Comparison of ENCODE assay signal across 20 mouse cellular contexts in the genomic region with DNA sequence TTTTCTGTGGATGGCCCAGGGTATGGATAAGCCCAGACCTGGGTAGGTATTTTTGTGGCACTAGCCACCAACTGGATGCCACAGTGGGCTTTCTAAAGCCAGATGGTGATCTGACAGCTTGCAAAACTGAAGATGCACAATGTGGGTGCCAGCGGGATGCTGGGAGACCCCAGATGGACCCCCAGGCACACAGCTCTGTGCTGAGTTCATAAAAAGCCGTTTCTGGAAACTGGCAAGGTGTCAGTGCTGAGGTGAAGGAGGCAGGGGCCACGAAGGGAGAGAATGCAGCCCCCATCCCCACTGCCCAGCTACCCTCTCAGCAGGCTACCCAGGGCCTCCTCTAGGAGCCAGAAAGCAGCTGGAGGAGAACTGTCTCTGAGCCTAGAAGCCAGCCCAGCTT. TPM values are rescaled to one million over a fixed set of nuclear protein-coding genes. Genes with fewer than 3 reads are reported as not detected.
DNase-seq lines count a peak whose midpoint lies in the region; ATAC-seq lines count a peak whose summit lies in the region.
"Had no signal": no experiment of that assay in that cellular context is flagged by ENCODE, and none has a peak within 500 bp of the region (broad histone marks: within the 10 kb centered on the region; RNA-seq: fewer than 3 reads in every experiment).

No protein-coding gene starts in this region.

- no peak overlapping the region for H3K9ac ChIP-seq in forebrain, embryonic 15.5 days (replicated peaks)
- H3K9ac ChIP-seq in forebrain, embryonic 13.5 days, result no peak overlapping the region
- no peak overlapping the region for H3K9ac ChIP-seq in hindbrain, embryonic 14.5 days
- no peak overlapping the region for H3K9ac ChIP-seq in hindbrain, embryonic 12.5 days

- peaks cover 10% of the 10 kb centered on the region for H3K4me1 ChIP-seq in forebrain, embryonic 15.5 days
- peaks cover 12% of the 10 kb centered on the region; the same call in 1 of the 2 replicates for H3K4me1 ChIP-seq in forebrain, embryonic 13.5 days
- peaks cover under 1% of the 10 kb centered on the region; the same call in 1 of the 2 replicates for H3K4me1 ChIP-seq in hindbrain, embryonic 14.5 days (replicated peaks; ENCODE audit: control insufficient read depth, insufficient read depth, low read length)
- H3K4me1 ChIP-seq in hindbrain, embryonic 12.5 days, result 0 out of 2 replicates have a peak, but pooled peaks cover 4% of the 10 kb centered on the region

- H3K27me3 ChIP-seq in forebrain, embryonic 15.5 days, result 0 out of 2 replicates have a peak, but pooled peaks cover 5% of the 10 kb centered on the region
- H3K27me3 ChIP-seq in forebrain, embryonic 13.5 days, result peaks cover 16% of the 10 kb centered on the region; the same call in 1 of the 2 replicates
- no peaks in the 10 kb centered on the region for H3K27me3 ChIP-seq in hindbrain, embryonic 14.5 days (ENCODE audit: control insufficient read depth, insufficient read depth, low read length)
- H3K27me3 ChIP-seq in hindbrain, embryonic 12.5 days, result peaks cover 2% of the 10 kb centered on the region; the same call in 1 of the 2 replicates
- H3K27me3 ChIP-seq: Patski had no signal

- no peak overlapping the region for H3K4me2 ChIP-seq in forebrain, embryonic 15.5 days (replicated peaks)
- H3K4me2 ChIP-seq in forebrain, embryonic 13.5 days, result no peak overlapping the region
- H3K4me2 ChIP-seq in hindbrain, embryonic 14.5 days (replicated peaks), result no peak overlapping the region
- no peak overlapping the region for H3K4me2 ChIP-seq in hindbrain, embryonic 12.5 days (replicated peaks)

- ATAC-seq in forebrain, embryonic 15.5 days (replicated peaks), result no peak
- ATAC-seq in forebrain, embryonic 13.5 days, result no peak
- no peak for ATAC-seq in hindbrain, embryonic 14.5 days (ENCODE audit: low FRiP score)
- no peak for ATAC-seq in hindbrain, embryonic 12.5 days (ENCODE audit: low FRiP score)
- ATAC-seq: activated CD4-positive, CD25-positive, alpha-beta regulatory T cell, adult 4 months; CD4-positive, CD25-positive, alpha-beta regulatory T cell, adult 4 months; forebrain, embryonic 16.5 days; Patski had no signal

- H3K9me3 ChIP-seq in forebrain, embryonic 15.5 days, result no peaks in the 10 kb centered on the region
- no peaks in the 10 kb centered on the region for H3K9me3 ChIP-seq in forebrain, embryonic 13.5 days (replicated peaks)
- H3K9me3 ChIP-seq in hindbrain, embryonic 14.5 days (ENCODE audit: control insufficient read depth, low read length), result no peaks in the 10 kb centered on the region
- no peaks in the 10 kb centered on the region for H3K9me3 ChIP-seq in hindbrain, embryonic 12.5 days (replicated peaks)

- H3K36me3 ChIP-seq in forebrain, embryonic 15.5 days, result no peaks in the 10 kb centered on the region
- no peaks in the 10 kb centered on the region for H3K36me3 ChIP-seq in forebrain, embryonic 13.5 days (ENCODE audit: poor library complexity, severe bottlenecking)
- H3K36me3 ChIP-seq in hindbrain, embryonic 14.5 days (replicated peaks; ENCODE audit: control insufficient read depth, insufficient read depth), result no peaks in the 10 kb centered on the region
- no peaks in the 10 kb centered on the region for H3K36me3 ChIP-seq in hindbrain, embryonic 12.5 days
- H3K36me3 ChIP-seq: G1E had no signal

- H3K4me3 ChIP-seq in forebrain, embryonic 15.5 days, result no peak overlapping the region
- H3K4me3 ChIP-seq in forebrain, embryonic 13.5 days, result no peak overlapping the region
- no peak overlapping the region for H3K4me3 ChIP-seq in hindbrain, embryonic 14.5 days (replicated peaks; ENCODE audit: low read length)
- no peak overlapping the region for H3K4me3 ChIP-seq in hindbrain, embryonic 12.5 days

- DNase-seq in cerebellum, postnatal 10 days, result peak; percentile 61 to 75
- no peak for DNase-seq in cerebellum, postnatal 4 days (ENCODE audit: low spot score in 2 of 2)
- DNase-seq in hindbrain, embryonic 14.5 days (ENCODE audit: low spot score), result no peak
- DNase-seq: adrenal gland, adult 8-10 months; adrenal gland, postnatal 14 days; adrenal gland, postnatal 36 days; B cell, adult 2 months; cerebellum, adult 11-12 months; cerebellum, adult 2 months; cerebellum, adult 9-10 months; cerebellum, postnatal 14 days; cerebellum, postnatal 36 days had no signal

- peak overlapping the region; percentile 29; the same call in 1 of the 2 replicates for H3K27ac ChIP-seq in forebrain, embryonic 15.5 days (replicated peaks)
- H3K27ac ChIP-seq in forebrain, embryonic 13.5 days, result no peak overlapping the region; the same call in 1 of the 2 replicates
- H3K27ac ChIP-seq in hindbrain, embryonic 14.5 days, result 0 out of 2 replicates have a peak overlapping the region, but pooled peaks have one; percentile 2
- H3K27ac ChIP-seq in hindbrain, embryonic 12.5 days, result no peak overlapping the region

- WGBS in forebrain, embryonic 15.5 days, result 51% methylated on average over 3 of the region's 3 CpGs
- 54% methylated on average over 3 of the region's 3 CpGs for WGBS in forebrain, embryonic 13.5 days
- WGBS in hindbrain, embryonic 14.5 days, result 64% methylated on average over 3 of the region's 3 CpGs
- WGBS in hindbrain, embryonic 12.5 days, result 71% methylated on average over 3 of the region's 3 CpGs

RNA-seq across cellular contexts. Expression of gene Pimreg, which starts 15.3 kb away (rescaled TPM):
- polyA plus RNA-seq in forebrain, embryonic 15.5 days (2015; fragmentation: Nextera tagmentation; extraction: Ambion mirVana), result 80.9 and 88.0 TPM in 2 replicates
- 155 and 171 TPM in 2 replicates for polyA plus RNA-seq in forebrain, embryonic 13.5 days (2015; fragmentation: Nextera tagmentation; extraction: Ambion mirVana)
- 26.8 and 30.2 TPM in 2 replicates for polyA plus RNA-seq in hindbrain, embryonic 14.5 days (2014; fragmentation: Nextera tagmentation; extraction: Ambion mirVana)
- 98.6 and 104 TPM in 2 replicates for polyA plus RNA-seq in hindbrain, embryonic 12.5 days (2016; fragmentation: Nextera tagmentation; extraction: Ambion mirVana)
- polyA plus RNA-seq: G1E had no signal

RNA-seq across cellular contexts. Expression of gene Aipl1, which starts 19.9 kb away (rescaled TPM):
- polyA plus RNA-seq in forebrain, embryonic 15.5 days (2015; fragmentation: Nextera tagmentation; extraction: Ambion mirVana), result 0.23 and 0.42 TPM in 2 replicates
- polyA plus RNA-seq in forebrain, embryonic 13.5 days (2015; fragmentation: Nextera tagmentation; extraction: Ambion mirVana), result 0.23 and 0.31 TPM in 2 replicates
- polyA plus RNA-seq in hindbrain, embryonic 14.5 days (2014; fragmentation: Nextera tagmentation; extraction: Ambion mirVana), result not detected in 2 replicates
- 0.25 and 0.40 TPM in 2 replicates for polyA plus RNA-seq in hindbrain, embryonic 12.5 days (2016; fragmentation: Nextera tagmentation; extraction: Ambion mirVana)
- polyA plus RNA-seq: CD4-positive, CD25-positive, alpha-beta regulatory T cell, adult 4 months; G1E had no signal

Comparison
In these comparisons a context has a peak if more than half of its experiments do, and no peak if none do; other contexts are left out.
1. DNase-seq: peak in cerebellum, postnatal 10 days (2 of 2); none in cerebellum, postnatal 4 days (0 of 2) and hindbrain, embryonic 14.5 days (single experiment).
2. H3K27ac ChIP-seq: peak in forebrain, embryonic 15.5 days (single experiment) and hindbrain, embryonic 14.5 days (single experiment); none in forebrain, embryonic 13.5 days (single experiment) and hindbrain, embryonic 12.5 days (single experiment).